Mouse (Mus musculus): ENCODE results near the gene Stoml1.

Stoml1 gene

GRCm38 (mm10) chr9:58272068-58272541, 19.1 kb downstream of the Stoml1 start:
- no peak for DNase-seq (ENCODE audit: low spot score)

GRCm38 (mm10) chr9:58272855-58273254, 19.9 kb downstream of the Stoml1 start:
- no peak for DNase-seq (ENCODE audit: low spot score)

- DNase-seq (ENCODE audit: low spot score), result no peak
Measured at GRCm38 (mm10) chr9:58274101-58274604, 21.2 kb downstream of the Stoml1 start.

- no peak for DNase-seq (ENCODE audit: low spot score)
Measured at GRCm38 (mm10) chr9:58274626-58275025, 21.7 kb downstream of the Stoml1 start.

GRCm38 (mm10) chr9:58275115-58275774, 22.3 kb downstream of the Stoml1 start:
- no peak for DNase-seq (ENCODE audit: low spot score)

- DNase-seq (ENCODE audit: low spot score), result no peak
Measured at GRCm38 (mm10) chr9:58275797-58276196, 22.8 kb downstream of the Stoml1 start.

GRCm38 (mm10) chr9:58276346-58276745, 23.4 kb downstream of the Stoml1 start:
- DNase-seq (ENCODE audit: low spot score), result no peak

- DNase-seq (ENCODE audit: low spot score), result no peak
Measured at GRCm38 (mm10) chr9:58278313-58278712, 25.3 kb downstream of the Stoml1 start.

GRCm38 (mm10) chr9:58278821-58279723, 26.1 kb downstream of the Stoml1 start:
- DNase-seq (ENCODE audit: low spot score), result no peak

- DNase-seq (ENCODE audit: low spot score), result no peak
Measured at GRCm38 (mm10) chr9:58279780-58280179, 26.8 kb downstream of the Stoml1 start.

GRCm38 (mm10) chr9:58280259-58281109, 27.5 kb downstream of the Stoml1 start:
- DNase-seq (ENCODE audit: low spot score), result peak; percentile 61

- DNase-seq (ENCODE audit: low spot score), result no peak
Measured at GRCm38 (mm10) chr9:58281597-58281996, 28.6 kb downstream of the Stoml1 start.

GRCm38 (mm10) chr9:58283431-58283830, 30.5 kb downstream of the Stoml1 start:
- DNase-seq (ENCODE audit: low spot score), result no peak

- DNase-seq (ENCODE audit: low spot score), result no peak
Measured at GRCm38 (mm10) chr9:58289090-58289489, 36.1 kb downstream of the Stoml1 start.

GRCm38 (mm10) chr9:58289901-58290300, 36.9 kb downstream of the Stoml1 start:
- DNase-seq (ENCODE audit: low spot score), result no peak

- DNase-seq (ENCODE audit: low spot score), result no peak
Measured at GRCm38 (mm10) chr9:58294527-58294926, 41.6 kb downstream of the Stoml1 start.

- no peak for DNase-seq (ENCODE audit: low spot score)
Measured at GRCm38 (mm10) chr9:58295345-58295744, 42.4 kb downstream of the Stoml1 start.

GRCm38 (mm10) chr9:58295766-58296361, 42.9 kb downstream of the Stoml1 start:
- DNase-seq (ENCODE audit: low spot score), result no peak

GRCm38 (mm10) chr9:58297065-58297464, 44.1 kb downstream of the Stoml1 start:
- DNase-seq (ENCODE audit: low spot score), result no peak

- no peak for DNase-seq (ENCODE audit: low spot score)
Measured at GRCm38 (mm10) chr9:58297961-58298477, 45.1 kb downstream of the Stoml1 start.

GRCm38 (mm10) chr9:58299356-58299799, 46.4 kb downstream of the Stoml1 start:
- no peak for DNase-seq (ENCODE audit: low spot score)
